Mouse (Mus musculus) cerebellum, adult (tissue): ENCODE results near the gene Bicral.

Experiments
- ATAC-seq: cut with Nextera tagmentation; 2 replicates; pipeline ENCODE4 v1.9.2; 2017; ENCODE audit warnings: mild to moderate bottlenecking, moderate library complexity, mixed read lengths; ENCODE audit not compliant: insufficient number of reproducible peaks, low FRiP score, low TSS enrichment

Bicral gene

GRCm38 (mm10) chr17:46876371-46876950 lies 18.2 kb upstream of the Bicral start:
- ATAC-seq, result no peak

DNA sequence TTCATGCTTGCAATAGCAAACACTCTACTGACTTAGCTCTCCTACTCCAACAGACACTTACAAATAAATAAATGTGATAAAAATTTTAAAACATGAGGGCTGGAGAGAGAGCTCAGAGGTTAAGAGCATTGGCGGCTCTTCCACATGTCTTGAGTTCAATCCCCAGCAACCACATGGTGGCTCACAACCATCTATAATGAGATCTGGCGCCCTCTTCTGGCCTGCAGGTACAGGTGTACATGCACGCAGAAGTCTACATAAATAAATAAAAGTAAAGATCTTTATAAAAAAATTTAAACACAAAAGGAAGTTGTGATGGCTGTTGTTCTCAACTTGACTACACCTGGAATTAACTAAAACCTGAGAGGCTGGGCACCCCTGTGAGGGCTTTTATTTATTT lies 17.3 kb upstream of the Bicral start:
- ATAC-seq, result no peak

- ATAC-seq, result no peak
Measured at GRCm38 (mm10) chr17:46874133-46874532, 15.9 kb upstream of the Bicral start.

GRCm38 (mm10) chr17:46872806-46873205 lies 14.5 kb upstream of the Bicral start:
- no peak for ATAC-seq

GRCm38 (mm10) chr17:46870913-46871312 lies 12.6 kb upstream of the Bicral start:
- ATAC-seq, result no peak

DNA sequence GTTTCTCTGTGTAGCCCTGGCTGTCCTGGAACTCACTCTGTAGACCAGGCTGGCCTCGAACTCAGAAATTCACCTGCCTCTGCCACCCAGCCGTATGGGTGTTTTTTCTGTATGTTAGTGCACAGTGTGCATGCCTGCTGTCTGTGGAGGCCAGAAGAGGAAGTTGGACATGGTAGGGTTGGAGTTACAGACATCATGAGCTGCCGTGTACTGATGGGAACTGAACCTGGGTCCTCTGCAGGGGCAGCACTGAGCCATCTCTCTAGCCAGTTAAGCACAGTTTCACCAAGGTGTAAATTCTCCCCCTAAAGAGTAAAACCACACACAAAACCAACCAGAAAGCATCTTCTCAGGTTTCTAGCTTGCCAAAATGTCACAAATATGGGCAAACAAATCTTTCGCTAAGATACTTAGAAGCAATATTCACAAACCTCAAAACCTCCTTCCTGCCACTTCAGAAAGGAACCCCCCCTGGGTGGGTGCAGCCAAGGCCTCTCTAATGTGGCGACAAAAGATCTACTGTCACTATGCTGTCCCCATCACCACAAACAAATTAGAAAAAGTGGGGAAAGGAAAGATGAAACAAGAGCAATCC lies 12.0 kb upstream of the Bicral start:
- no peak for ATAC-seq

DNA sequence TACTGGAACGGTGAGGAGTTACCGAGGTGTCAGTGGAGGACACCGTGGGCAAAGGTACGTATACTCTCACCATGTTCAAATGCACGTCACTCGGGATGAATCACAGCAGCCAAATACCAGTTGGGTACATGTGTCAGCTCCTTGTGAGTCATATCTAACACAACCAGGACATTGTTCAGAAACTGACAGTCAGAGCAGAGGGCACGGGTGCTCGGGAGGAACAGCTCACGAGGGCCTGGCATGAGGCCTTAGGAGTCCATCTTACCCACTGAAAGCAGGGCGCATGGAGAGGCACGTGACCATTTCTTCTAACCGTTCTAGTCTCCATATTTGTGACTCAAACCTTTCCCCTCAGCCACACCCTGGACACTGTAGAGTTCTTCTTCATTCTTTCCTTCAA lies 8.6 kb upstream of the Bicral start:
- ATAC-seq, result no peak

DNA sequence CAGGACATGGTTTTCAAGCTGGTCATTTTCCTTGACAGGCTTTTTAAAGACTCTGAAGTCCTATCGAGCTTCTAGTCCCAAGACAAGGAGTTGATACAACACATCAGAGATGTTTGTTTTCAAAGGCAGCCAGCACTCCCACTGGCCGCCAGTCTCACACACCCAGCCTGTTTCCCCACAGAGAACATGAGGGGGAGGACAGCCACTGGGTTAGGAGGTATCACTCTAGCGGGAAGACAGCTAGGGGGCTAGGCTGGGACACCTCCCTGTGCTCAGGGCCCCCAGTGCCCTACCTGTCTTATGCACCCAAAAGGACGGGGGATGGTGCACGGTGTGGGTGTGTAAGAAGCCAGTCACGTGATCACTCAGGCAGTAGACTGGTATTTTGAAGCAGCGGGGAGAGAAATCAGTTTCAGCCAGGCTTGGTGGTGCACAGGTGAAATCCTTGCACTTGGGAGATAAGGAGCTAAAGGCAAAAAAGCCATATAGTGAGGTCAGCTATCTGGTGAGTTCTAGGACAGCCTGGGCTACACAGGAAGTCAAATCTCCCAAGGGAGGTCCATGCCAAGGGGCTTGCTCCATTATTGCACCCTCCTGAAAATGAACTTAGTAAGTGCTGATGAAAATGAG lies 6.4 kb upstream of the Bicral start:
- no peak for ATAC-seq

DNA sequence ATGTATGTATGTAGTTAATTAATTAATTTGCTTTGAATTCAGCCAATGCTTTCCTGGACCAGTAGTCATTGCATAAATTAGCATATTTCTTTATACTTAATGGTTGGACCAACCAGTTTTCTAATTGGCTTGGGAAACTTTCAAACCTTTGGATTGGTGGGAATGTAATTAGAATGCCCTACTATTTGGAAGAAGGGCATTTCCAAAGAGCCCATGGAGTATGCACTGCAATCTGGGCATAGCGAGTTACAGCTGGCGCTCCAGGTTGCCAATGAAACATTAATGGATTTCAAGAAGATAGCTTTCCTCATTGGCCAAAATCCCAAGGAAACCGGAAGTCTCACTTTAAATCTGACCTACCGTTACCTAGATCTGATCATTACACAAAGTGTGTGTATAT lies 1.8 kb upstream of the Bicral start:
- ATAC-seq, result no peak

GRCm38 (mm10) chr17:46858749-46859444 lies 615 bp upstream of the Bicral start:
- no peak for ATAC-seq

- ATAC-seq, result peak; percentile 47; the same call in 1 of the 2 replicates
Measured at GRCm38 (mm10) chr17:46857361-46857902, 850 bp downstream of the Bicral start.

DNA sequence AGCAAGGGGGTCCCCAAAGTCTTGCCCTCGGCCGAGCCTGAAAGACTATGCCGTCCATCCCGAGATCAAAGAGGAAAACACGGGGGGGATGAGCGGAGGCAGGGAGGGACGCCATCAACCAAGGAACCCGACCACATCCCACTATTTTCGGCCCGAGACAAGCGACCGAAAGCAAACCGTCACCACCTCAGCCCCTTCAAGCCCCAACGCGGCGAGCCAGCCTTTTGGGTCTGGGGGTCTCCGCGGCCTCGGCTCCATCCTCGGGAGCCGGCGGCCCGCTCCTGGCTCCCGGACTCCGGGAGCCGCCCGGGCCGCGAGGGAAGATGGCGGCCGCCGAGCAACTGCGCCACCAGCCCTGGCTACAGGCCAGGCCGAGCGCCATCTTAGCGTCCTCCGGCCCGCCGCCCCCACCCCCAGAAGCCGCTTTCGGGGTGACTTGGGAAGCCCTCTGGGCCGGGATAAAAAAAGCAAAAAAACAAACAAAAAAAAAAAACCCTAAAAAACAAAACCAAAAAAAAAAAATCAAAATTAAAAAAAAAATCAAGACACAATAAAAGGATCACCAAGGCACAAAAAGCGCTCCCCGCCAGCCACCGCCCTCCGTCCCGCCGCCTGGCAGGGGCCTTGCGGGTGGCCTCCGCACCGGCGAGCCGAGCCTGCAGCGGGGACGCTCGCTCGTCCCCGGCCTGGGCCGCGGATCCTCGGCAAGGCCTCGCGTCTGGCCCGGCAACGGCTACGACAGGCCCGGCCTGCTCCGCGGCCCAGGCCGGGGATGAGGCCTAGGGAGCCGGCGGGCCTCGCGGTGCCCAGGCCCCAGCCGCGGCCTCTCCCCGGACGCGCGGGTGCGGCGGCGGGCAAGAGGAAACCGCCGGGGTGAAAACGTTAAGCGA lies 1.6 kb downstream of the Bicral start:
- ATAC-seq, result peak; percentile 16; the same call in 1 of the 2 replicates

- ATAC-seq, result no peak
Measured at GRCm38 (mm10) chr17:46856107-46856388, 2.2 kb downstream of the Bicral start.

GRCm38 (mm10) chr17:46855328-46856106 lies 2.8 kb downstream of the Bicral start:
- ATAC-seq, result no peak

DNA sequence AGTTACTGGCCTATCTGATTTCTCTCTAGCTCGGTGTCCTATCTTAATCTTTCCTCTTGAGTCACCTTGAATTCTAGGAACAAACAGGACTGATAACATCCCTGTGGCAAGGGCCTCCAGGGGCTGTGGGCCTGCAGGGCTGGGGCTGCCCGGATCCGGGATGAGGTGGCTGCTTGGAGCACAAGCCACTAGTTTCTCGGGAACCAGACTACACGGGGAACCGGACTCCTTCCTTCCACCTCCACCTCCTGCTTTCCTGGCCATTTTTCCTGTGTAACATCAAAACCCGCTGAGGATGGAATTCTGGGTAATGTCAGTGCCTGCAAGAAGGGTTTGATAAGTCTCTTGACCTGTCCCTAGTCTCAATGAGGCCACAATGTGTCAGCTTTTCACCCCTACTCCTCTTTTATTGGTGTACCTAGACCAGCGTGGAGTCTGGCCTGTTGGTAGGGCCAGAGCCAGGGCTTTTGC lies 3.6 kb downstream of the Bicral start:
- ATAC-seq, result no peak

DNA sequence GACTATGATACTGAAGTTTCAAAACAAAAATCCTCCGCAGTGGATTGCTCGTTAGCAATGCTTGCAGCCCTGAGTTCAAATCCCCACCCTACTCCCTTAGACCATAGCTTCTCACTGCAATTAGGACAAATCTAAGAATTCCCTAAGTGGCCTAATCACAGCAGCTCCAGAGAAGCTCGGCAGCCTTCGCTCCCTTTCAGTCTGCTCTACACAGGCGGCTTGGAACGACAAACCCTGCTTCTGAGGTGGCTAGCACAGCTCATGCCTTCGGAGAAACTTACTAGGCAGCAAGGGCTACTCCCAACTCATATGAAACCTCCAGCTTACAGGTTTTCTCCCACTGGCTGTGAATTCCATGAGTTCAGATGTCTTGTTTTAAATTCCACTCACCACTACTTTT lies 4.2 kb downstream of the Bicral start:
- no peak for ATAC-seq

DNA sequence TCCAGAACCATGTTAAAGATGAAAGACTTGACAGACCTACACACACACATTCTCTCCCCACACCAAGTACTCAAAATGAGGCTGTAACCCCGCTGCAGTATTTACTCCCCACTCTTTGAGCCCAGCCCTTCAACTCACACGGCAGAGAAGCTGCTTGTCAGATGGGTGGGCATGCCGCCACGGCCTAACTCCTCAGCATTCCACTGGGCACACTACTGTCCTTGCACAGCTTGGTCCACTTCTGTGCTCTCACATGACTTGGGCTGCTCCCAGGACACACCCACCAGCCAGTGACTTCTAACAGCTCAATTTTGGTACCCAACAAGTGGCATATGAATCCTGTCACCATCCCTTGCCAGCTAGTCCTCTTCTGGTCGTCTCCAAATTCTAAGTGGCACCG lies 5.0 kb downstream of the Bicral start:
- no peak for ATAC-seq

- ATAC-seq, result no peak
Measured at GRCm38 (mm10) chr17:46852725-46853124, 5.6 kb downstream of the Bicral start.

- no peak for ATAC-seq
Measured at GRCm38 (mm10) chr17:46847206-46847605, 11.1 kb downstream of the Bicral start.
